Mouse (Mus musculus): ENCODE measurements around the gene Uggt2.

DNA sequence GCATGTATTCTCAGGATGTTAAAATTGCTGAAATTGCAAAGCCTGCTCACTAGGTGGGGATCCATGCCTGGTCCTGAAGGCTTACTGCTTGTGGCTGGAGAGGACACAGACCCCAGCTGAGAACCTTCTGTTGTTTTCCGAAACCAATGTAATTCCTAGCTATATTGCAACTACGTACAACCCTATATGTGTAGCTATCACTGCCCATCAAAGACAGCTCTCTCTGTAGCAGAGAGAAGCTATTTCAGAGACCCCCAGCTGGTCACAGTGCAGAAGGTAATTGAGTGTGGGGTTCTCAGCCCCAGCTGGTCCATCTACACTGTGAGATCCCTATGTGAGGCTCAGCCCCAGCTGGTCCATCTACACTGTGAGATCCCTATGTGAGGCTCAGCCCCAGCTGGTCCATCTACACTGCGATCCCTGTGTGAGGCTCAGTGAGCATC, 10.6 kb upstream of the Uggt2 start:
- TF ChIP-seq EP300 (IDR thresholded peaks at IDR 0.05; ENCODE audit: low read depth) (no peak), CTCF (IDR thresholded peaks at IDR 0.05; ENCODE audit: low read depth) (no peak)
